ENCODE assay signal across 19 mouse cellular contexts in the genomic region with DNA sequence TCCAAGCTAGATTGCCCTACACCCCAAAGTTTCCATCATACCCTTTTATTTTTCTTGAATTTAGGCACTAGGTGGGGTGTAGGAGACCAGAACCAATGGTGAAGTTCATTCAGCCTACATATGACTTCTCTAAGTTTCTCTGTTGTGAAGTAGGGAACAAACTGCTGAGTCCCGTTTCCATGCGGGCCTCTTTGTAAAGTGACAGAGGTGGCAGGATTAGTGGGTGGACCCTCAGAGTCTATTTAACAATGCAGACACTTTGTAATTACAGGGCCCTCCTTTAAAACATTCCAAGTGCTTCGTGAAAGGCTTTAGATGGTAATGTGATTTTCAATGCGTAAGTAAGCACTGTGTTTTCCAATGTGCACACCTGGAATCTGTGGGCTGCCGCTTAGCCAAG. TPM values are rescaled to one million over a fixed set of nuclear protein-coding genes. Genes with fewer than 3 reads are reported as not detected.
A peak's percentile ranks its signal among the peaks of the same experiment; 100 is the strongest.
DNase-seq lines count a peak whose midpoint lies in the region; ATAC-seq and TF ChIP-seq lines count a peak whose summit lies in the region.
"Had no signal": no experiment of that assay in that cellular context is flagged by ENCODE, and none has a peak within 500 bp of the region (broad histone marks: within the 10 kb centered on the region; RNA-seq: fewer than 3 reads in every experiment).

No protein-coding gene starts in this region.

- H3K4me2 ChIP-seq in forebrain, postnatal 0 days (ENCODE audit: low read depth), result no peak overlapping the region
- H3K4me2 ChIP-seq: embryonic facial prominence, embryonic 13.5 days; forebrain, embryonic 13.5 days; forebrain, embryonic 15.5 days had no signal

- DNase-seq in forebrain, embryonic 10.5 days (ENCODE audit: extremely low spot score, low spot score), result no peak
- no peak for DNase-seq in forebrain, postnatal 0 days
- DNase-seq in heart, adult 11 months, result peak; percentile 23
- no peak for DNase-seq in heart, postnatal 10 days
- DNase-seq in R1 (ENCODE audit: low read depth, low spot score), result peak; percentile 26
- DNase-seq in limb, embryonic 10.5 days (ENCODE audit: low spot score), result no peak
- no peak for DNase-seq in lung, postnatal 25 days (ENCODE audit: low spot score)
- DNase-seq: adrenal gland, adult 8-10 months; adrenal gland, postnatal 14 days; adrenal gland, postnatal 36 days; cerebellum, adult 11-12 months; cerebellum, adult 2 months; cerebellum, adult 9-10 months; cerebellum, postnatal 10 days; cerebellum, postnatal 25 days had no signal

- peaks cover 5% of the 10 kb centered on the region; the same call in 1 of the 2 replicates for H3K9me3 ChIP-seq in forebrain, embryonic 10.5 days
- H3K9me3 ChIP-seq in forebrain, postnatal 0 days (ENCODE audit: low read length), result no peaks in the 10 kb centered on the region
- no peaks in the 10 kb centered on the region for H3K9me3 ChIP-seq in limb, embryonic 10.5 days (replicated peaks)
- H3K9me3 ChIP-seq: embryonic facial prominence, embryonic 13.5 days; forebrain, embryonic 13.5 days; forebrain, embryonic 15.5 days had no signal

- peak overlapping the region; percentile 49 for H3K27ac ChIP-seq in forebrain, embryonic 10.5 days
- H3K27ac ChIP-seq in forebrain, postnatal 0 days (ENCODE audit: low read depth, low read length), result no peak overlapping the region
- H3K27ac ChIP-seq in limb, embryonic 10.5 days, result 0 out of 2 replicates have a peak overlapping the region, but pooled peaks have one; percentile 25
- H3K27ac ChIP-seq: embryonic facial prominence, embryonic 13.5 days; forebrain, embryonic 13.5 days; forebrain, embryonic 15.5 days had no signal

- intact Hi-C loops in heart, postnatal 10 days (cut with DNase I), result no loop called here

- H3K27me3 ChIP-seq in forebrain, embryonic 10.5 days (ENCODE audit: poor library complexity, severe bottlenecking), result no peaks in the 10 kb centered on the region
- no peaks in the 10 kb centered on the region for H3K27me3 ChIP-seq in forebrain, postnatal 0 days (ENCODE audit: insufficient read depth, low read length)
- H3K27me3 ChIP-seq in limb, embryonic 10.5 days (ENCODE audit: low read depth, poor library complexity, severe bottlenecking), result no peaks in the 10 kb centered on the region
- H3K27me3 ChIP-seq: embryonic facial prominence, embryonic 13.5 days; forebrain, embryonic 13.5 days; forebrain, embryonic 15.5 days had no signal

- H3K4me1 ChIP-seq in forebrain, embryonic 10.5 days, result peaks cover 27% of the 10 kb centered on the region
- H3K4me1 ChIP-seq in forebrain, postnatal 0 days (ENCODE audit: insufficient read depth), result no peaks in the 10 kb centered on the region
- peaks cover 12% of the 10 kb centered on the region; the same call in 1 of the 2 replicates for H3K4me1 ChIP-seq in limb, embryonic 10.5 days
- H3K4me1 ChIP-seq: embryonic facial prominence, embryonic 13.5 days had no signal

- no peaks in the 10 kb centered on the region for H3K36me3 ChIP-seq in forebrain, embryonic 10.5 days (replicated peaks)
- H3K36me3 ChIP-seq in forebrain, postnatal 0 days (ENCODE audit: insufficient read depth), result no peaks in the 10 kb centered on the region
- H3K36me3 ChIP-seq in limb, embryonic 10.5 days, result no peaks in the 10 kb centered on the region
- H3K36me3 ChIP-seq: embryonic facial prominence, embryonic 13.5 days; forebrain, embryonic 15.5 days had no signal

- H3K9ac ChIP-seq in forebrain, postnatal 0 days, result no peak overlapping the region
- H3K9ac ChIP-seq: embryonic facial prominence, embryonic 13.5 days; forebrain, embryonic 13.5 days; forebrain, embryonic 15.5 days had no signal

- H3K4me3 ChIP-seq in forebrain, embryonic 10.5 days, result no peak overlapping the region
- no peak overlapping the region for H3K4me3 ChIP-seq in forebrain, postnatal 0 days (ENCODE audit: low read depth, low read length)
- no peak overlapping the region for H3K4me3 ChIP-seq in limb, embryonic 10.5 days
- H3K4me3 ChIP-seq: embryonic facial prominence, embryonic 13.5 days; forebrain, embryonic 13.5 days; forebrain, embryonic 15.5 days had no signal

- no peak for TF ChIP-seq CTCF in forebrain, postnatal 0 days (IDR thresholded peaks at IDR 0.05; ENCODE audit: low read depth)

- no peak for ATAC-seq in forebrain, postnatal 0 days
- ATAC-seq: activated CD4-positive, CD25-positive, alpha-beta regulatory T cell, adult 4 months; forebrain, embryonic 13.5 days; forebrain, embryonic 15.5 days had no signal

- WGBS in forebrain, embryonic 10.5 days, result 15% methylated on average over 5 of the region's 5 CpGs
- WGBS in forebrain, postnatal 0 days, result 8% methylated on average over 5 of the region's 5 CpGs
- 43% methylated on average over 5 of the region's 5 CpGs for WGBS in limb, embryonic 10.5 days

RNA-seq across cellular contexts. Expression of gene Pou2f1, which starts 32.6 kb away (rescaled TPM):
- 23.6 and 25.4 TPM in 2 replicates for polyA plus RNA-seq in forebrain, embryonic 10.5 days (2016; fragmentation: Nextera tagmentation; extraction: Ambion mirVana)
- 14.3 and 22.2 TPM in 2 replicates for total RNA-seq in forebrain, postnatal 0 days (2014; rRNA removed)
- polyA plus RNA-seq in forebrain, postnatal 0 days (2015; fragmentation: Nextera tagmentation; extraction: Ambion mirVana), result 11.1 and 16.7 TPM in 2 replicates
- total RNA-seq in heart, postnatal 10 days (2021), result 10 to 100 TPM; 12.0 to 16.6 TPM
- 28.8 and 32.3 TPM in 2 replicates for polyA plus RNA-seq in limb, embryonic 10.5 days (2016; fragmentation: Nextera tagmentation; extraction: Ambion mirVana)

Comparison
In these comparisons a context has a peak if more than half of its experiments do, and no peak if none do; other contexts are left out.
1. DNase-seq: peak in heart, adult 11 months (single experiment) and R1 (single experiment); none in forebrain, embryonic 10.5 days (single experiment), forebrain, postnatal 0 days (single experiment), heart, postnatal 10 days (0 of 2), limb, embryonic 10.5 days (single experiment) and lung, postnatal 25 days (single experiment).